Mouse (Mus musculus) MEL (cell line): ENCODE data around the gene Ankmy1. TPM values are rescaled to one million over a fixed set of nuclear protein-coding genes. Genes with fewer than 3 reads are reported as not detected.

Source experiments
- DNase-seq: peaks from one replicate; pipeline ENCODE4 v3.0.0; 2011; ENCODE audit warnings: low read depth, low spot score
- H3K27ac ChIP-seq: 2 replicates; pipeline ENCODE4 v1.5.1; 2012; ENCODE audit warnings: low read depth, mild to moderate bottlenecking, control low read depth, low read length, moderate library complexity; ENCODE audit not compliant: control insufficient read depth
- H3K27me3 ChIP-seq, 2 experiments: fragments of 150-350 bp in 1 of 2; sonication (generic) in 1 of 2; 2 replicates each; pipeline ENCODE4 v1.6.1; 2012; ENCODE audit warnings: low read length in 2 of 2, mild to moderate bottlenecking in 2 of 2, improper control_type of control experiment in 1 of 2, moderate library complexity in 1 of 2; ENCODE audit not compliant: insufficient read depth in 2 of 2, control insufficient read depth in 1 of 2
- H3K36me3 ChIP-seq, 2 experiments: 2 replicates each; pipeline ENCODE4 v1.6.1; 2012 to 2014; ENCODE audit warnings: low read length in 2 of 2, improper control_type of control experiment in 1 of 2, inconsistent platforms in 1 of 2, mild to moderate bottlenecking in 1 of 2; ENCODE audit not compliant: insufficient read depth in 2 of 2, control insufficient read depth in 1 of 2
- H3K4me1 ChIP-seq, 2 experiments: fragments of 150-350 bp in 1 of 2; sonication (generic) in 1 of 2; 2 replicates each; pipeline ENCODE4 v1.6.1; 2012; ENCODE audit warnings: low read length in 2 of 2, improper control_type of control experiment in 1 of 2, mild to moderate bottlenecking in 1 of 2; ENCODE audit not compliant: insufficient read depth in 2 of 2, control insufficient read depth in 1 of 2
- H3K4me3 ChIP-seq, 2 experiments: fragments of 150-350 bp in 1 of 2; sonication (generic) in 1 of 2; 2 replicates each; pipeline ENCODE4 v1.5.1; 2012; ENCODE audit warnings: low read depth in 2 of 2, low read length in 2 of 2, mild to moderate bottlenecking in 2 of 2, moderate library complexity in 2 of 2, control low read depth in 1 of 2, improper control_type of control experiment in 1 of 2; ENCODE audit not compliant: control insufficient read depth in 1 of 2, insufficient read depth in 1 of 2
- H3K79me2 ChIP-seq: 2 replicates; pipeline ENCODE4 v1.6.1; 2012; ENCODE audit warnings: mild to moderate bottlenecking, low read length, moderate library complexity; ENCODE audit not compliant: control insufficient read depth, poor library complexity, insufficient read depth
- H3K9ac ChIP-seq: 2 replicates; pipeline ENCODE4 v1.6.1; 2012; ENCODE audit warnings: low read depth, mild to moderate bottlenecking, control low read depth, low read length, moderate library complexity; ENCODE audit not compliant: control insufficient read depth, poor library complexity, severe bottlenecking
- H3K9me3 ChIP-seq: fragments of 150-350 bp; sonication (generic); replicated peaks from 2 replicates; pipeline ENCODE4 v1.6.1; 2012; ENCODE audit warnings: mild to moderate bottlenecking, low read length, improper control_type of control experiment, moderate library complexity; ENCODE audit not compliant: insufficient read depth
- CHD1 ChIP-seq: IDR thresholded peaks from 2 replicates; pipeline ENCODE4 v1.6.1; 2012; ENCODE audit warnings: low read depth, mild to moderate bottlenecking, inconsistent platforms, low read length, improper control_type of control experiment
- E2F4 ChIP-seq: IDR thresholded peaks from 2 replicates; pipeline ENCODE4 v1.6.1; 2011; ENCODE audit warnings: low read depth, low read length, improper control_type of control experiment, borderline replicate concordance
- ETS1 ChIP-seq: IDR thresholded peaks from 2 replicates; pipeline ENCODE4 v1.6.1; 2012; ENCODE audit warnings: low read depth, mild to moderate bottlenecking, inconsistent platforms, low read length, improper control_type of control experiment, moderate library complexity
- HCFC1 ChIP-seq: IDR thresholded peaks from 2 replicates; pipeline ENCODE4 v1.6.1; 2012; ENCODE audit warnings: low read depth, mild to moderate bottlenecking, inconsistent platforms, low read length, improper control_type of control experiment, moderate library complexity
- KAT2A ChIP-seq: conservative IDR thresholded peaks from 2 replicates; pipeline ENCODE4 v1.6.1; 2012; ENCODE audit warnings: low read depth, low read length, improper control_type of control experiment, inconsistent platforms
- MAZ ChIP-seq: IDR thresholded peaks from 2 replicates; pipeline ENCODE4 v1.6.1; 2012; ENCODE audit warnings: low read depth, mild to moderate bottlenecking, inconsistent platforms, low read length, improper control_type of control experiment
- MXI1 ChIP-seq: IDR thresholded peaks from 2 replicates; pipeline ENCODE4 v1.6.1; 2011; ENCODE audit warnings: mild to moderate bottlenecking, low read depth, low read length, improper control_type of control experiment
- MYC ChIP-seq: IDR thresholded peaks from 2 replicates; pipeline ENCODE4 v1.6.1; 2011; ENCODE audit warnings: low read depth, mild to moderate bottlenecking, low read length, improper control_type of control experiment, moderate library complexity
- POLR2A ChIP-seq, 2 experiments: IDR thresholded peaks; 2 replicates each; pipeline ENCODE4 v1.6.1; 2011 to 2012; ENCODE audit warnings: low read length in 2 of 2, mild to moderate bottlenecking in 2 of 2, control low read depth in 1 of 2, improper control_type of control experiment in 1 of 2, low read depth in 1 of 2, moderate library complexity in 1 of 2; ENCODE audit not compliant: control insufficient read depth in 1 of 2, insufficient read depth in 1 of 2, poor library complexity in 1 of 2
- SIN3A ChIP-seq: IDR thresholded peaks from 2 replicates; pipeline ENCODE4 v1.6.1; 2012; ENCODE audit warnings: low read length, improper control_type of control experiment, inconsistent platforms
- TAL1 ChIP-seq: IDR thresholded peaks from 2 replicates; pipeline ENCODE4 v1.6.1; 2012; ENCODE audit warnings: mild to moderate bottlenecking, inconsistent platforms, low read length, moderate library complexity, mixed read lengths
- TCF12 ChIP-seq: IDR thresholded peaks from 2 replicates; pipeline ENCODE4 v1.6.1; 2014; ENCODE audit warnings: low read depth, mild to moderate bottlenecking, inconsistent platforms, low read length, improper control_type of control experiment, moderate library complexity
- ZMIZ1 ChIP-seq: IDR thresholded peaks from 2 replicates; pipeline ENCODE4 v1.6.1; 2012; ENCODE audit warnings: low read depth, mild to moderate bottlenecking, inconsistent platforms, low read length, improper control_type of control experiment, moderate library complexity
- ZNF384 ChIP-seq: IDR thresholded peaks from 2 replicates; pipeline ENCODE4 v1.6.1; 2012; ENCODE audit warnings: low read depth, mild to moderate bottlenecking, inconsistent platforms, low read length, improper control_type of control experiment
- polyA plus RNA-seq, 2 experiments: library from polyadenylated mRNA; stranded (reverse) in 1 of 2; unstranded in 1 of 2; fragments of >175 nt in 1 of 2; fragments of >200 nt in 1 of 2; gene quantifications; 2 replicates each; pipeline versions ENCODE4 v1.2.1 to v1.2.4; 2012; ENCODE audit warnings: low replicate concordance in 2 of 2, low read depth in 1 of 2; ENCODE audit not compliant: insufficient read length in 2 of 2, insufficient read depth in 1 of 2, missing spikeins in 1 of 2
- total RNA-seq: library from RNA; depleted of rRNA; stranded (reverse); fragments of 300-350 nt; gene quantifications from 2 replicates; pipeline ENCODE4 v1.2.3, GENCODE M21; 2012

Ankmy1 gene
- total and polyA plus RNA-seq, 3 experiments: 0.08 TPM; not detected in 2

DNA sequence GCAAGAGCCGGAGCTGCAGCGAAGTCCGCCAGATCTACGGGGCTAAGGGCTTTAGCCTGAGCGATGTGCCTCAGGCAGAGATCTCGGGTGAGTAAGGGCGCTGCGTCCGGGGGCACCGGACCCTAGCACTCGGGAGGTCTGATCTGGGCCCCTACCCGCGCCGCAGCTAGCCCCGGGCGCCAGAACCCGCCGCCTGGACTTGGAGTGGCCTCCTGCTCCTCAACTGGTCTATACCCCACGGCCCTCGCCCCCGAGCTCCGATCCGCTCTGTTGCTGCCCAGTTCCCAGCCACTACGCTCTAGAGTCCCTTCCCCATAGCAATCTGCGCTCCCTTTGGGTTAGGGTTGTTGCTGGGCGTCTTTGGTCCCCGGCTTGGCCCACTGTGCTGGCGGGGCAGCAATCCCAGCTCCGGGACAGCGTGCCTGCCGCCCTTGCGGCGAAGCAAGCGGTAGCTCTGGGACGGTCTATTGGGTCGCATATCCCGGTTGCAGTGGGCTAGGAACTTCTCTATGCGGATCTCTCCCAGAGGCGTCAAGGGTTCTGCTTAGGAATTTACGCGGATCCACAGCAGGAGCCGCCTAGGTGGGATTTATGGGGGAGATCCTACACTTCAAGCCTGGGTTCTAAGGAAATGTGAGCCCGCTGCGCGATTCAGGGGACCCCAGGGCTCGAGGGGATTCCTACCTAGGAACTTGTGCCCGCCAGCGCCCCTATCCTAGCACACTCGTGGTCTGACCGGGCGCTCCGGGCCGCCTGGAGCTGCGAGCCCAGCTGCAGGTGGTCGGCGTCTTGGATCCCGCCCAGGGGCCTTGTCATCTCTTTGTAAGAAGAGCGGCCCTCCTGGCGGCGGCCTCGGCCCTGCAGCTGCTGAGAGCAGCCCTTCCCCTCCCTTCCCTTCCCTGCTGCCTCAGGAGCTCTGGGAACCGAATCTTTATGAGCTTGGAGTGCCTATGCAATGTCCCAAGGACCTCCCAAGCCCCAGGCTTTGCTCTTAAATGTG, 70.4 kb downstream of the Ankmy1 start:
- Histone ChIP-seq H3K9me3 (no peaks in the 10 kb centered on the region), H3K9ac (no peak overlapping the region), H3K79me2 (no peaks in the 10 kb centered on the region), H3K27me3 (no peaks in the 10 kb centered on the region), H3K27ac (no peak overlapping the region), H3K36me3 (no peaks in the 10 kb centered on the region), H3K4me3 (no peak overlapping the region), H3K4me1 (no peaks in the 10 kb centered on the region)
- no peak for TF ChIP-seq MAZ
- TF ChIP-seq HCFC1: no peak
- no peak for TF ChIP-seq SIN3A
- TF ChIP-seq TCF12: no peak
- no peak for TF ChIP-seq TAL1
- TF ChIP-seq CHD1: no peak
- no peak for DNase-seq

DNA sequence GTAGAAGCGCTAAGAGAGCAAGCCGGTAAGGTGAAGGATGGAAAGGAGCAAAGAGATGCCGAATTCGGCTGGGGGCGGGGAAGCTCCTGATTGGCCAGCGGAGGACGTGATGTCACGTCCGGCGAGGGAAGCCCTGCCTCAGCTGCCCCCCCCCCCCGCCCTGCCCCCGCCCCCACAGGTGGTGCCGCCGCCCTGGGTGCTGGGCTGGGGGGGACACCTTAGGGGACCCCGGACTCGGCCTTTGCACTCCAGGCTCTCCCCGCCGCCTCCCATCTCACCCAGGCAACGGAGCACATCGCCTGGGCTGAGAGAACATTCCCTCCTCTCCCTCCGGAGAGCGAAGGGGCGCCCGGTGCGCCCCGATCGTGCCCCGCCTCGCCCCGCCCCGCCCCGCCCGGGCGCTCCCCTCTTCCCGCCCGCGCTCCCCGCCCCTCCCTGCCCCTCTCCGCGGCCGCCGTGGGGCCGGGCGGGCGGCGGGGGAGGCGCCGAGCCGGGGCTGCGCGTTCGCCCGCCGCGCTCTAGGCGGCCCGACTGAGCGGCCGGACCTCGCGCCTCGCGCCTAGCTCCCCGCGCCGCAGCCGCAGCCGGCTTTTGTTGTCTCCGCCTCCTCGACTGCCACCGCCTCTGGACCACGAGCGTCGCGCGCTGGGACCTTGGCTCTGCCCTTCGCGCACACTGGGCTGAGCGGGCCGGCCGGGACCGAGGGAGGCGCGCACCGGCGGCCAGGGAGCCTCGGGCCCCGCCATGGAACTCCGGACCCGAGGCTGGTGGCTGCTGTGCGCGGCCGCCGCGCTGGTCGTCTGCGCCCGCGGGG, 71.3 kb downstream of the Ankmy1 start, which contains the start of gene Gpc1:
TSS of gene Gpc1 (plus strand) at position 458 of the 814 bp plus-strand sequence.
- Histone ChIP-seq H3K4me1 (no peaks in the 10 kb centered on the region), H3K27me3 (no peaks in the 10 kb centered on the region), H3K9me3 (no peaks in the 10 kb centered on the region), H3K36me3 (no peaks in the 10 kb centered on the region), H3K9ac (no peak within 1 kb of the TSS), H3K4me3 (no peak within 1 kb of the TSS), H3K79me2 (no peaks in the 10 kb centered on the region), H3K27ac (no peak within 1 kb of the TSS)
- no peak for DNase-seq
- TF ChIP-seq CHD1 (no peak), E2F4 (no peak), ETS1 (no peak)
- TF ChIP-seq, all 39 proteins: peak for 0

DNA sequence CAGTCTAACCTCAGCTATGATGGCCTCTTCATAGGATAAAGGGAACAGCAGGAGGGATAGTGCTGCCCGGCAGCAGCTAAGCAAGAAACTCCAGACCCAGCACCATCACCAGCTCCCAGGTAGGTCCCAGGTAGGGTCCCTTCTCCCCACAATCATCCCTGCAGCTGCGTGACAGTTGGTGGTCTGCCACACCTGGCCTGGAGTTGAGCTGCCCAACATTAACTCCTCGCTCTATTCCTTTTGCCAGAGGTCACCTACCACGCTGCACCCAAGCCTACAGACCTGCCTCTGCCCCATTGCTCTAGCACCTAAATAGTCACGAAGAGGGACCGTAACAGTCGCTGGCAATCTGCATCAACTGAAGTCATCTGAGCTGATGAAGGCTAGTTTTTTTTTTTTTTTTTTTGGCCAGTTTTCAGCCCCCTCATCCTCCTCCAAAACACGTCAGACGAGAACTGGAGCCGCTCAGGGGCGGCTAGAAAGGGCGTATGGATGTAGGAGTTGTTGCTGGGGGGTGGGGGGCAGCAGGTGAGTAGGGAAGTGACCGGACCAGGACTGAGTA, 72.0 kb downstream of the Ankmy1 start:
- H3K4me1 ChIP-seq: no peaks in the 10 kb centered on the region
- no peaks in the 10 kb centered on the region for H3K27me3 ChIP-seq
- H3K4me3 ChIP-seq: no peak overlapping the region
- no peak overlapping the region for H3K27ac ChIP-seq
- no peak overlapping the region for H3K9ac ChIP-seq
- no peak for TF ChIP-seq MAZ
- no peak for TF ChIP-seq MXI1
- no peak for TF ChIP-seq ZNF384
- TF ChIP-seq MYC: no peak
- TF ChIP-seq ZMIZ1: no peak
- TF ChIP-seq KAT2A: no peak
- no peak for TF ChIP-seq POLR2A (IDR thresholded peaks at IDR 0.05; ENCODE audit: control insufficient read depth in 1 of 2, insufficient read depth in 1 of 2, low read depth in 1 of 2, low read length in 2 of 2, poor library complexity in 1 of 2)
- DNase-seq: no peak
- H3K9me3 ChIP-seq: no peaks in the 10 kb centered on the region
- H3K36me3 ChIP-seq: no peaks in the 10 kb centered on the region
- no peaks in the 10 kb centered on the region for H3K79me2 ChIP-seq
